Mouse (Mus musculus) neural tube, embryonic 13.5 days (tissue): ENCODE results near the gene Actn4. TPM values are rescaled to one million over a fixed set of nuclear protein-coding genes. Genes with fewer than 3 reads are reported as not detected.

Experiments used
- ATAC-seq: fragments of 200-750 bp; cut with Nextera tagmentation; 2 replicates; pipeline ENCODE4 v1.8.0; 2017; ENCODE audit warnings: low read depth, mild to moderate bottlenecking, moderate TSS enrichment, moderate library complexity
- H3K27ac ChIP-seq: fragments of 300-500 bp; sonication (generic); replicated peaks from 2 replicates; pipeline ENCODE4 v1.5.1; 2015; ENCODE audit warnings: moderate library complexity, mild to moderate bottlenecking, inconsistent platforms
- H3K27me3 ChIP-seq: fragments of 300-500 bp; sonication (generic); 2 replicates; pipeline ENCODE4 v1.6.1; 2015; ENCODE audit warnings: mild to moderate bottlenecking, inconsistent platforms
- H3K36me3 ChIP-seq: fragments of 300-500 bp; sonication (generic); 2 replicates; pipeline ENCODE4 v1.6.1; 2015; ENCODE audit warnings: mild to moderate bottlenecking, inconsistent platforms
- H3K4me1 ChIP-seq: fragments of 300-500 bp; sonication (generic); replicated peaks from 2 replicates; pipeline ENCODE4 v1.6.1; 2015; ENCODE audit warnings: inconsistent platforms
- H3K4me2 ChIP-seq: fragments of 300-500 bp; sonication (generic); 2 replicates; pipeline ENCODE4 v1.6.1; 2015; ENCODE audit warnings: inconsistent platforms, mild to moderate bottlenecking, moderate library complexity
- H3K4me3 ChIP-seq: fragments of 300-500 bp; sonication (generic); 2 replicates; pipeline ENCODE4 v1.5.1; 2015; ENCODE audit warnings: mild to moderate bottlenecking, inconsistent platforms
- H3K9ac ChIP-seq: fragments of 300-500 bp; sonication (generic); 2 replicates; pipeline ENCODE4 v1.6.1; 2015; ENCODE audit warnings: moderate library complexity, mild to moderate bottlenecking, inconsistent platforms
- H3K9me3 ChIP-seq: fragments of 300-500 bp; sonication (generic); 2 replicates; pipeline ENCODE4 v1.6.1; 2016; ENCODE audit warnings: inconsistent platforms
- WGBS: fragments of 180-500 bp; shearing (Covaris S2); methylation state at CpG from one replicate; pipeline ENCODE4 v1.1.7; 2015; 5-methylcytosine and 5-hydroxymethylcytosine counted together
- polyA plus RNA-seq: library from polyadenylated mRNA; unstranded; fragments of >200 nt; fragmentation: Nextera tagmentation; extraction: Ambion mirVana; gene quantifications from 2 replicates; pipeline ENCODE4 v1.2.1, GENCODE M21; 2015

The Actn4 gene
- polyA plus RNA-seq, 1 experiment from 2014 or later: 142 TPM

- ATAC-seq: no peak
- Histone ChIP-seq H3K4me2 (no peak overlapping the region), H3K4me1 (peaks cover 12% of the 10 kb centered on the region), H3K9me3 (no peaks in the 10 kb centered on the region), H3K27me3 (no peaks in the 10 kb centered on the region), H3K27ac (no peak overlapping the region), H3K36me3 (peaks cover 98% of the 10 kb centered on the region), H3K4me3 (no peak overlapping the region), H3K9ac (no peak overlapping the region)
- 84% methylated on average over 11 of the region's 11 CpGs for WGBS
These were observed 49.0 kb downstream of the Actn4 start for GRCm38 (mm10) chr7:28913171-28913570.

- 72% methylated on average over 4 of the region's 4 CpGs for WGBS
- H3K27ac ChIP-seq: 0 out of 2 replicates have a peak overlapping the region, but pooled peaks have one; percentile 46
- no peaks in the 10 kb centered on the region for H3K27me3 ChIP-seq
- ATAC-seq: no peak
- H3K4me1 ChIP-seq: no peaks in the 10 kb centered on the region
- H3K9ac ChIP-seq: no peak overlapping the region
- H3K9me3 ChIP-seq: no peaks in the 10 kb centered on the region
- no peak overlapping the region for H3K4me3 ChIP-seq
- peaks cover 99% of the 10 kb centered on the region for H3K36me3 ChIP-seq
- H3K4me2 ChIP-seq: no peak overlapping the region
These were observed 50.5 kb downstream of the Actn4 start for GRCm38 (mm10) chr7:28911632-28912031.

- no peak overlapping the region for H3K27ac ChIP-seq
- no peaks in the 10 kb centered on the region; the same call in 1 of the 2 replicates for H3K4me1 ChIP-seq
- no peak for ATAC-seq
- no peak overlapping the region for H3K9ac ChIP-seq
- no peak overlapping the region for H3K4me2 ChIP-seq
- H3K4me3 ChIP-seq: no peak overlapping the region
- H3K9me3 ChIP-seq: no peaks in the 10 kb centered on the region
- 91% methylated on average over 5 of the region's 5 CpGs for WGBS
- H3K27me3 ChIP-seq: no peaks in the 10 kb centered on the region
- H3K36me3 ChIP-seq: peaks cover 100% of the 10 kb centered on the region
These were observed 54.9 kb downstream of the Actn4 start for GRCm38 (mm10) chr7:28907195-28907594.

GRCm38 (mm10) chr7:28903778-28904177 lies 58.4 kb downstream of the Actn4 start:
- Histone ChIP-seq H3K36me3 (peaks cover 100% of the 10 kb centered on the region), H3K9ac (no peak overlapping the region), H3K4me3 (no peak overlapping the region), H3K4me1 (no peaks in the 10 kb centered on the region; the same call in 1 of the 2 replicates), H3K27me3 (no peaks in the 10 kb centered on the region), H3K27ac (no peak overlapping the region), H3K9me3 (no peaks in the 10 kb centered on the region), H3K4me2 (no peak overlapping the region)
- 95% methylated on average over 10 of the region's 10 CpGs for WGBS
- ATAC-seq: no peak

GRCm38 (mm10) chr7:28902809-28903208 lies 59.3 kb downstream of the Actn4 start:
- WGBS: 88% methylated on average over 3 of the region's 3 CpGs
- ATAC-seq: no peak
- H3K9me3 ChIP-seq: no peaks in the 10 kb centered on the region
- H3K9ac ChIP-seq: no peak overlapping the region
- peak overlapping the region; percentile 75; the same call in 1 of the 2 replicates for H3K27ac ChIP-seq
- peaks cover 100% of the 10 kb centered on the region for H3K36me3 ChIP-seq
- H3K4me3 ChIP-seq: no peak overlapping the region
- no peaks in the 10 kb centered on the region; the same call in 1 of the 2 replicates for H3K4me1 ChIP-seq
- no peaks in the 10 kb centered on the region for H3K27me3 ChIP-seq
- no peak overlapping the region for H3K4me2 ChIP-seq

GRCm38 (mm10) chr7:28902180-28902579 lies 60.0 kb downstream of the Actn4 start:
- peaks cover 100% of the 10 kb centered on the region for H3K36me3 ChIP-seq
- ATAC-seq: no peak
- H3K9me3 ChIP-seq: no peaks in the 10 kb centered on the region
- peak overlapping the region; percentile 75; the same call in 1 of the 2 replicates for H3K27ac ChIP-seq
- 90% methylated on average over 6 of the region's 6 CpGs for WGBS
- H3K9ac ChIP-seq: no peak overlapping the region
- H3K4me3 ChIP-seq: no peak overlapping the region
- no peaks in the 10 kb centered on the region for H3K27me3 ChIP-seq
- no peak overlapping the region for H3K4me2 ChIP-seq
- H3K4me1 ChIP-seq: no peaks in the 10 kb centered on the region; the same call in 1 of the 2 replicates

- H3K4me1 ChIP-seq: no peaks in the 10 kb centered on the region; the same call in 1 of the 2 replicates
- H3K4me2 ChIP-seq: no peak overlapping the region
- H3K9ac ChIP-seq: no peak overlapping the region
- peaks cover 100% of the 10 kb centered on the region for H3K36me3 ChIP-seq
- no peaks in the 10 kb centered on the region for H3K9me3 ChIP-seq
- peak; percentile 79 for ATAC-seq
- WGBS: 83% methylated on average over 13 of the region's 13 CpGs
- H3K27me3 ChIP-seq: no peaks in the 10 kb centered on the region
- H3K27ac ChIP-seq: peak overlapping the region; percentile 75
- no peak overlapping the region for H3K4me3 ChIP-seq
These were observed 60.6 kb downstream of the Actn4 start for GRCm38 (mm10) chr7:28901311-28902125.

- Histone ChIP-seq H3K9ac (no peak overlapping the region), H3K36me3 (peaks cover 100% of the 10 kb centered on the region), H3K27ac (no peak overlapping the region), H3K4me3 (no peak overlapping the region), H3K27me3 (no peaks in the 10 kb centered on the region), H3K9me3 (no peaks in the 10 kb centered on the region), H3K4me2 (no peak overlapping the region), H3K4me1 (no peaks in the 10 kb centered on the region; the same call in 1 of the 2 replicates)
- ATAC-seq: no peak
- 88% methylated on average over 4 of the region's 4 CpGs for WGBS
These were observed 62.2 kb downstream of the Actn4 start for GRCm38 (mm10) chr7:28899972-28900371.

- no peak for ATAC-seq
- Histone ChIP-seq H3K27ac (no peak overlapping the region), H3K9me3 (no peaks in the 10 kb centered on the region), H3K9ac (no peak overlapping the region), H3K4me2 (no peak overlapping the region), H3K27me3 (no peaks in the 10 kb centered on the region), H3K4me1 (no peaks in the 10 kb centered on the region; the same call in 1 of the 2 replicates), H3K36me3 (peaks cover 99% of the 10 kb centered on the region), H3K4me3 (no peak overlapping the region)
- 93% methylated on average over 6 of the region's 6 CpGs for WGBS
These were observed 64.5 kb downstream of the Actn4 start for GRCm38 (mm10) chr7:28897661-28898060.

GRCm38 (mm10) chr7:28894942-28895341 lies 67.2 kb downstream of the Actn4 start:
- ATAC-seq: no peak
- H3K36me3 ChIP-seq: peaks cover 93% of the 10 kb centered on the region
- no peaks in the 10 kb centered on the region for H3K9me3 ChIP-seq
- H3K4me2 ChIP-seq: no peak overlapping the region
- 71% methylated on average over 5 of the region's 5 CpGs for WGBS
- H3K4me1 ChIP-seq: no peaks in the 10 kb centered on the region
- no peak overlapping the region for H3K9ac ChIP-seq
- H3K27ac ChIP-seq: no peak overlapping the region
- H3K27me3 ChIP-seq: peaks cover 12% of the 10 kb centered on the region
- no peak overlapping the region for H3K4me3 ChIP-seq

GRCm38 (mm10) chr7:28893643-28894265 lies 68.4 kb downstream of the Actn4 start:
- Histone ChIP-seq H3K9me3 (no peaks in the 10 kb centered on the region), H3K27ac (no peak overlapping the region), H3K4me3 (no peak overlapping the region), H3K27me3 (peaks cover 24% of the 10 kb centered on the region), H3K9ac (no peak overlapping the region), H3K4me1 (peaks cover 4% of the 10 kb centered on the region), H3K36me3 (peaks cover 81% of the 10 kb centered on the region), H3K4me2 (no peak overlapping the region)
- peak; percentile 45; the same call in 1 of the 2 replicates for ATAC-seq
- WGBS: 56% methylated on average over 7 of the region's 7 CpGs

- ATAC-seq: no peak
- WGBS: 97% methylated on average over 17 of the region's 17 CpGs
These were observed 69.5 kb downstream of the Actn4 start for GRCm38 (mm10) chr7:28892601-28893000.

More at GRCm38 (mm10) chr7:28892601-28893000, 69.5 kb downstream of the Actn4 start:
- Histone ChIP-seq H3K9me3 (no peaks in the 10 kb centered on the region), H3K9ac (no peak overlapping the region), H3K4me3 (no peak overlapping the region), H3K27ac (no peak overlapping the region), H3K4me2 (no peak overlapping the region), H3K27me3 (peaks cover 36% of the 10 kb centered on the region), H3K4me1 (peaks cover 9% of the 10 kb centered on the region), H3K36me3 (peaks cover 70% of the 10 kb centered on the region)
